Mouse (Mus musculus) brain, adult 2 months (tissue): ENCODE measurements around the gene Vwa3b.

Experiments
- DNase-seq: peaks from one replicate; pipeline ENCODE4 v3.0.0; 2011; ENCODE audit warnings: low read depth, low spot score

Gene Vwa3b

DNA sequence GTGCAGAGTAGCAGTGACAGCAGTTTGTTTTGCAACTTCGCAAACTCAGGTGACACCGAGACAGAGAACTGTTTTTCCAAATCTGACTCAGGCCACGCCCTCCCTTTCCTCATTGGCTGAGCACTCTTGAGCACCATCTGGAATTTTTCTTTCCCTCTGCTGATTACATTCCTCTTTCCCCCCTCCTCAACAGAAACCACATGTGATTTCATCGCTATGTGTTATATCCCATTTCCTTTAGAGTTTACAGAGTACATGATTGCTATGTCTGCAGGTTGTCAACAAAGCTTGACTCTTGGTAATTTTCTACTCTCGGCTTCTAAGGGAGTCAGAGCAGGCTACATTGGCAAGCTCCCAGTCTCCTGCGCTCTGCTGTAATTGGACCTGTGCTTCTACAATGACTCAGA lies 204.9 kb downstream of the Vwa3b start:
- DNase-seq, result peak; percentile 73
